Mouse (Mus musculus): ENCODE data around the gene Fstl1. TPM values are rescaled to one million over a fixed set of nuclear protein-coding genes. Genes with fewer than 3 reads are reported as not detected.
A peak's percentile ranks its signal among the peaks of the same experiment; 100 is the strongest.

Fstl1 gene
- polyA plus RNA-seq, 1 experiment from 2014 or later, result 683 TPM

GRCm38 (mm10) chr16:37789015-37789381 lies 12.3 kb downstream of the Fstl1 start:
- WGBS, result 46% methylated on average over 6 of the region's 6 CpGs
- Histone ChIP-seq H3K4me1 (peaks cover 94% of the 10 kb centered on the region), H3K4me3 (no peak overlapping the region), H3K27me3 (no peaks in the 10 kb centered on the region), H3K9me3 (no peaks in the 10 kb centered on the region), H3K4me2 (peak overlapping the region; percentile 38; the same call in 1 of the 2 replicates), H3K36me3 (peaks cover 42% of the 10 kb centered on the region), H3K27ac (peak overlapping the region; percentile 94), H3K9ac (no peak overlapping the region)
- ATAC-seq (ENCODE audit: insufficient number of reproducible peaks, insufficient read depth, low FRiP score, low TSS enrichment, low read depth), result no peak

- 70% methylated on average over 6 of the region's 6 CpGs for WGBS
- H3K9ac ChIP-seq, result 0 out of 2 replicates have a peak overlapping the region, but pooled peaks have one; percentile 17
- peaks cover 93% of the 10 kb centered on the region for H3K4me1 ChIP-seq
- no peaks in the 10 kb centered on the region for H3K9me3 ChIP-seq
- peak overlapping the region; percentile 38 for H3K4me2 ChIP-seq
- H3K27ac ChIP-seq, result peak overlapping the region; percentile 94
- ATAC-seq (ENCODE audit: insufficient number of reproducible peaks, insufficient read depth, low FRiP score, low TSS enrichment, low read depth), result no peak
- H3K4me3 ChIP-seq, result 0 out of 2 replicates have a peak overlapping the region, but pooled peaks have one; percentile 3
- no peaks in the 10 kb centered on the region for H3K27me3 ChIP-seq
- H3K36me3 ChIP-seq, result peaks cover 42% of the 10 kb centered on the region
These were observed 12.8 kb downstream of the Fstl1 start for GRCm38 (mm10) chr16:37789394-37789920.

GRCm38 (mm10) chr16:37790008-37790780 lies 13.5 kb downstream of the Fstl1 start:
- Histone ChIP-seq H3K36me3 (peaks cover 40% of the 10 kb centered on the region), H3K4me3 (peak overlapping the region; percentile 3; the same call in 1 of the 2 replicates), H3K9ac (0 out of 2 replicates have a peak overlapping the region, but pooled peaks have one; percentile 17), H3K27ac (peak overlapping the region; percentile 94), H3K4me2 (peak overlapping the region; percentile 38), H3K4me1 (peaks cover 91% of the 10 kb centered on the region), H3K9me3 (no peaks in the 10 kb centered on the region), H3K27me3 (no peaks in the 10 kb centered on the region)
- no peak for ATAC-seq (ENCODE audit: insufficient number of reproducible peaks, insufficient read depth, low FRiP score, low TSS enrichment, low read depth)
- 31% methylated on average over 12 of the region's 12 CpGs for WGBS

GRCm38 (mm10) chr16:37790781-37791175 lies 14.1 kb downstream of the Fstl1 start:
- ATAC-seq (ENCODE audit: insufficient number of reproducible peaks, insufficient read depth, low FRiP score, low TSS enrichment, low read depth), result no peak
- H3K9ac ChIP-seq, result no peak overlapping the region
- no peaks in the 10 kb centered on the region for H3K9me3 ChIP-seq
- peak overlapping the region; percentile 38 for H3K4me2 ChIP-seq
- H3K36me3 ChIP-seq, result peaks cover 40% of the 10 kb centered on the region
- no peaks in the 10 kb centered on the region for H3K27me3 ChIP-seq
- 54% methylated on average over 8 of the region's 8 CpGs for WGBS
- H3K4me3 ChIP-seq, result no peak overlapping the region
- H3K4me1 ChIP-seq, result peaks cover 85% of the 10 kb centered on the region
- H3K27ac ChIP-seq, result peak overlapping the region; percentile 94

- Histone ChIP-seq H3K4me3 (no peak overlapping the region), H3K4me2 (no peak overlapping the region), H3K9ac (no peak overlapping the region), H3K36me3 (peaks cover 47% of the 10 kb centered on the region), H3K4me1 (peaks cover 39% of the 10 kb centered on the region), H3K9me3 (no peaks in the 10 kb centered on the region), H3K27me3 (no peaks in the 10 kb centered on the region), H3K27ac (no peak overlapping the region)
- no peak for ATAC-seq (ENCODE audit: insufficient number of reproducible peaks, insufficient read depth, low FRiP score, low TSS enrichment, low read depth)
- WGBS, result 95% methylated on average over 10 of the region's 10 CpGs
These were observed 19.0 kb downstream of the Fstl1 start for GRCm38 (mm10) chr16:37795651-37796150.

- Histone ChIP-seq H3K4me1 (peaks cover 39% of the 10 kb centered on the region), H3K27me3 (no peaks in the 10 kb centered on the region), H3K36me3 (peaks cover 48% of the 10 kb centered on the region), H3K9me3 (no peaks in the 10 kb centered on the region), H3K4me3 (no peak overlapping the region), H3K4me2 (no peak overlapping the region), H3K9ac (no peak overlapping the region), H3K27ac (no peak overlapping the region)
- 95% methylated on average over 11 of the region's 11 CpGs for WGBS
- ATAC-seq (ENCODE audit: insufficient number of reproducible peaks, insufficient read depth, low FRiP score, low TSS enrichment, low read depth), result no peak
These were observed 19.6 kb downstream of the Fstl1 start for GRCm38 (mm10) chr16:37796270-37796669.

GRCm38 (mm10) chr16:37801097-37801496 lies 24.4 kb downstream of the Fstl1 start:
- WGBS, result 66% methylated on average over 2 of the region's 2 CpGs
- Histone ChIP-seq H3K4me2 (no peak overlapping the region), H3K9ac (no peak overlapping the region), H3K9me3 (no peaks in the 10 kb centered on the region), H3K36me3 (peaks cover 57% of the 10 kb centered on the region), H3K4me1 (peaks cover 37% of the 10 kb centered on the region), H3K4me3 (no peak overlapping the region), H3K27me3 (no peaks in the 10 kb centered on the region), H3K27ac (no peak overlapping the region; the same call in 1 of the 2 replicates)
- no peak for ATAC-seq (ENCODE audit: insufficient number of reproducible peaks, insufficient read depth, low FRiP score, low TSS enrichment, low read depth)

- Histone ChIP-seq H3K4me2 (no peak overlapping the region), H3K27ac (0 out of 2 replicates have a peak overlapping the region, but pooled peaks have one; percentile 7), H3K36me3 (peaks cover 63% of the 10 kb centered on the region), H3K27me3 (no peaks in the 10 kb centered on the region), H3K4me1 (peaks cover 54% of the 10 kb centered on the region), H3K9me3 (no peaks in the 10 kb centered on the region), H3K4me3 (no peak overlapping the region), H3K9ac (no peak overlapping the region)
- ATAC-seq (ENCODE audit: insufficient number of reproducible peaks, insufficient read depth, low FRiP score, low TSS enrichment, low read depth), result no peak
- WGBS, result 56% methylated on average over 4 of the region's 4 CpGs
These were observed 26.1 kb downstream of the Fstl1 start for GRCm38 (mm10) chr16:37802686-37803295.

GRCm38 (mm10) chr16:37803387-37803950 lies 26.8 kb downstream of the Fstl1 start:
- peaks cover 60% of the 10 kb centered on the region for H3K4me1 ChIP-seq
- 95% methylated on average over 9 of the region's 9 CpGs for WGBS

GRCm38 (mm10) chr16:37805746-37806495 lies 29.2 kb downstream of the Fstl1 start:
- H3K9me3 ChIP-seq, result no peaks in the 10 kb centered on the region
- no peak overlapping the region; the same call in 1 of the 2 replicates for H3K4me2 ChIP-seq
- H3K9ac ChIP-seq, result no peak overlapping the region
- H3K27me3 ChIP-seq, result no peaks in the 10 kb centered on the region
- no peak overlapping the region for H3K4me3 ChIP-seq
- no peak for ATAC-seq (ENCODE audit: insufficient number of reproducible peaks, insufficient read depth, low FRiP score, low TSS enrichment, low read depth)
- 32% methylated on average over 3 of the region's 3 CpGs for WGBS
- peak overlapping the region; percentile 83 for H3K27ac ChIP-seq
- peaks cover 66% of the 10 kb centered on the region for H3K4me1 ChIP-seq
- H3K36me3 ChIP-seq, result peaks cover 57% of the 10 kb centered on the region

More at GRCm38 (mm10) chr16:37803387-37803950, 26.8 kb downstream of the Fstl1 start:
- H3K27me3 ChIP-seq, result no peaks in the 10 kb centered on the region
- H3K4me3 ChIP-seq, result no peak overlapping the region
- H3K4me2 ChIP-seq, result no peak overlapping the region
- no peak overlapping the region for H3K9ac ChIP-seq
- no peak overlapping the region for H3K27ac ChIP-seq
- no peak for ATAC-seq (ENCODE audit: insufficient number of reproducible peaks, insufficient read depth, low FRiP score, low TSS enrichment, low read depth)
- peaks cover 65% of the 10 kb centered on the region for H3K36me3 ChIP-seq
- H3K9me3 ChIP-seq, result no peaks in the 10 kb centered on the region

GRCm38 (mm10) chr16:37807269-37807668 lies 30.6 kb downstream of the Fstl1 start:
- WGBS, result 50% methylated on average over 8 of the region's 8 CpGs
- Histone ChIP-seq H3K9ac (no peak overlapping the region), H3K4me2 (0 out of 2 replicates have a peak overlapping the region, but pooled peaks have one; percentile 7), H3K27me3 (no peaks in the 10 kb centered on the region), H3K9me3 (no peaks in the 10 kb centered on the region), H3K4me1 (peaks cover 60% of the 10 kb centered on the region), H3K4me3 (no peak overlapping the region), H3K36me3 (peaks cover 50% of the 10 kb centered on the region), H3K27ac (peak overlapping the region; percentile 83)
- ATAC-seq (ENCODE audit: insufficient number of reproducible peaks, insufficient read depth, low FRiP score, low TSS enrichment, low read depth), result no peak

Measured in embryonic facial prominence, embryonic 13.5 days (tissue).